Mouse (Mus musculus): ENCODE measurements around the gene Tmcc3.

Gene Tmcc3

GRCm38 (mm10) chr10:94332358-94333137 lies 20.8 kb downstream of the Tmcc3 start:
- no peak for DNase-seq

GRCm38 (mm10) chr10:94333328-94333727 lies 21.6 kb downstream of the Tmcc3 start:
- DNase-seq = no peak

- DNase-seq = no peak
These were observed 23.3 kb downstream of the Tmcc3 start for GRCm38 (mm10) chr10:94335047-94335446.

GRCm38 (mm10) chr10:94336071-94336470 lies 24.3 kb downstream of the Tmcc3 start:
- DNase-seq = no peak

GRCm38 (mm10) chr10:94341501-94341900 lies 29.8 kb downstream of the Tmcc3 start:
- no peak for DNase-seq

- DNase-seq = peak in 1 of 2 experiments; percentile 47
These were observed 30.5 kb downstream of the Tmcc3 start for GRCm38 (mm10) chr10:94342256-94342655.

GRCm38 (mm10) chr10:94343581-94343980 lies 31.8 kb downstream of the Tmcc3 start:
- no peak for DNase-seq

- no peak for DNase-seq
These were observed 33.1 kb downstream of the Tmcc3 start for GRCm38 (mm10) chr10:94344631-94345417.

GRCm38 (mm10) chr10:94345509-94346252 lies 33.9 kb downstream of the Tmcc3 start:
- DNase-seq = no peak

- DNase-seq = no peak
These were observed 34.8 kb downstream of the Tmcc3 start for GRCm38 (mm10) chr10:94346596-94346995.

GRCm38 (mm10) chr10:94347296-94347695 lies 35.5 kb downstream of the Tmcc3 start:
- DNase-seq = peak; percentile 50 to 66

GRCm38 (mm10) chr10:94347959-94348358 lies 36.2 kb downstream of the Tmcc3 start:
- DNase-seq = no peak

- no peak for DNase-seq
These were observed 38.5 kb downstream of the Tmcc3 start for GRCm38 (mm10) chr10:94350207-94350606.

GRCm38 (mm10) chr10:94350896-94351661 lies 39.3 kb downstream of the Tmcc3 start:
- peak; percentile 67 to 68 for DNase-seq

GRCm38 (mm10) chr10:94352172-94352876 lies 40.6 kb downstream of the Tmcc3 start:
- no peak for DNase-seq

- peak; percentile 31 to 48 for DNase-seq
These were observed 41.4 kb downstream of the Tmcc3 start for GRCm38 (mm10) chr10:94352877-94353853.

GRCm38 (mm10) chr10:94354005-94354404 lies 42.3 kb downstream of the Tmcc3 start:
- DNase-seq = no peak

- DNase-seq = no peak
These were observed 42.7 kb downstream of the Tmcc3 start for GRCm38 (mm10) chr10:94354427-94354826.

GRCm38 (mm10) chr10:94356504-94357169 lies 44.9 kb downstream of the Tmcc3 start:
- no peak for DNase-seq

- no peak for DNase-seq
These were observed 48.9 kb downstream of the Tmcc3 start for GRCm38 (mm10) chr10:94360664-94361063.
